Mouse (Mus musculus) left cerebral cortex, postnatal 25 days (tissue): ENCODE measurements at regions not wholly inside any gene's neighbourhood (a gene's known extent, or its start where the extent isn't known, plus 50 kb on each side); places are given as distances from the start of the nearest gene placed in this dataset.
A peak's percentile ranks its signal among the peaks of the same experiment; 100 is the strongest.
"Not testable (repeated sequence)": the region's sequence is repeated elsewhere in the genome, so short reads cannot be mapped to it uniquely, and the experiment has no call there.

Experiments
- DNase-seq, 2 experiments: peaks; one replicate each; pipeline ENCODE4 v3.0.0; 2022; ENCODE audit warnings: low spot score in 2 of 2, mixed read lengths in 1 of 2
- intact Hi-C: fragments of 180-260 bp; cut with DNase I; formaldehyde crosslinking; loops from one replicate; pipeline ENCODE4 v1.15.1; 2025

GRCm38 (mm10) chr2:75781781-75782211, 50.2 kb upstream of the Agps start:
- no peak for DNase-seq
- intact Hi-C loops = loop anchor here (2.0 kb wide), 1 partner anchor 177 kb away; no protein-coding TSS in a partner anchor

GRCm38 (mm10) chr2:75781078-75781477, 50.9 kb upstream of the Agps start:
- peak; percentile 34 to 56 for DNase-seq
- intact Hi-C loops = loop anchor here (2.0 kb wide), 1 partner anchor 176 kb away; no protein-coding TSS in a partner anchor

- intact Hi-C loops = loop anchor here (5.0 kb wide), 1 partner anchor 106 kb away; no protein-coding TSS in a partner anchor
- not testable (repeated sequence) for DNase-seq
Observed at GRCm38 (mm10) chr2:75778628-75779027, 53.3 kb upstream of the Agps start.

- no peak for DNase-seq
- intact Hi-C loops = loop anchor here (5.0 kb wide), 1 partner anchor 105 kb away; no protein-coding TSS in a partner anchor
Observed at GRCm38 (mm10) chr2:75777040-75777451, 54.9 kb upstream of the Agps start.

- DNase-seq = no peak
- intact Hi-C loops = loop anchor here (5.0 kb wide), 1 partner anchor 104 kb away; no protein-coding TSS in a partner anchor
Observed at GRCm38 (mm10) chr2:75776533-75776932, 55.4 kb upstream of the Agps start.

- intact Hi-C loops = loop anchor here (5.0 kb wide), 1 partner anchor 103 kb away; no protein-coding TSS in a partner anchor
- no peak for DNase-seq
Observed at GRCm38 (mm10) chr2:75775217-75775616, 56.8 kb upstream of the Agps start.

- DNase-seq = no peak
- intact Hi-C loops = no loop called here
Observed at GRCm38 (mm10) chr2:75773431-75773830, 58.5 kb upstream of the Agps start.

GRCm38 (mm10) chr2:75772251-75772956, 59.6 kb upstream of the Agps start:
- intact Hi-C loops = no loop called here
- no peak for DNase-seq

GRCm38 (mm10) chr2:75770633-75771032, 61.3 kb upstream of the Agps start:
- no peak for DNase-seq
- intact Hi-C loops = no loop called here

GRCm38 (mm10) chr2:75768559-75769304, 63.2 kb upstream of the Agps start:
- no peak for DNase-seq
- intact Hi-C loops = no loop called here

- intact Hi-C loops = no loop called here
Observed at GRCm38 (mm10) chr2:75767871-75768558, 63.6 kb upstream of the Nfe2l2 start.

GRCm38 (mm10) chr2:75765403-75765802, 61.0 kb upstream of the Nfe2l2 start:
- DNase-seq = no peak
- intact Hi-C loops = no loop called here

More at GRCm38 (mm10) chr2:75767871-75768558, 63.6 kb upstream of the Nfe2l2 start:
- DNase-seq = no peak

- intact Hi-C loops = no loop called here
- no peak for DNase-seq
Observed at GRCm38 (mm10) chr2:75763252-75763651, 58.8 kb upstream of the Nfe2l2 start.

GRCm38 (mm10) chr2:75762030-75762429, 57.6 kb upstream of the Nfe2l2 start:
- DNase-seq = peak in 1 of 2 experiments; percentile 50
- intact Hi-C loops = no loop called here

- no peak for DNase-seq
- intact Hi-C loops = no loop called here
Observed at GRCm38 (mm10) chr2:75761626-75762025, 57.2 kb upstream of the Nfe2l2 start.

- DNase-seq = no peak
- intact Hi-C loops = no loop called here
Observed at GRCm38 (mm10) chr2:75759196-75759885, 54.9 kb upstream of the Nfe2l2 start.

GRCm38 (mm10) chr2:75758277-75758676, 53.8 kb upstream of the Nfe2l2 start:
- intact Hi-C loops = no loop called here
- DNase-seq = no peak

- intact Hi-C loops = no loop called here
- DNase-seq = peak; percentile 11 to 73
Observed at GRCm38 (mm10) chr2:75756704-75757638, 52.5 kb upstream of the Nfe2l2 start.
